Mouse (Mus musculus) lung, adult 18-20 months (tissue): Measurements from ENCODE around the gene Gm49396.

Experiments used
- DNase-seq, 2 experiments: peaks; one replicate each; pipeline ENCODE4 v3.0.0; 2022; ENCODE audit warnings: mixed read lengths in 2 of 2

Gm49396 gene

GRCm38 (mm10) chr7:30588676-30589434 is 25.7 kb downstream of the Gm49396 start, which contains the start of gene Kmt2b:
Gene Kmt2b, minus strand, starts transcription at chr7:30588726.
- DNase-seq: peak; percentile 99

GRCm38 (mm10) chr7:30589435-30590301 is 26.5 kb downstream of the Gm49396 start:
- peak; percentile 86 to 87 for DNase-seq

DNA sequence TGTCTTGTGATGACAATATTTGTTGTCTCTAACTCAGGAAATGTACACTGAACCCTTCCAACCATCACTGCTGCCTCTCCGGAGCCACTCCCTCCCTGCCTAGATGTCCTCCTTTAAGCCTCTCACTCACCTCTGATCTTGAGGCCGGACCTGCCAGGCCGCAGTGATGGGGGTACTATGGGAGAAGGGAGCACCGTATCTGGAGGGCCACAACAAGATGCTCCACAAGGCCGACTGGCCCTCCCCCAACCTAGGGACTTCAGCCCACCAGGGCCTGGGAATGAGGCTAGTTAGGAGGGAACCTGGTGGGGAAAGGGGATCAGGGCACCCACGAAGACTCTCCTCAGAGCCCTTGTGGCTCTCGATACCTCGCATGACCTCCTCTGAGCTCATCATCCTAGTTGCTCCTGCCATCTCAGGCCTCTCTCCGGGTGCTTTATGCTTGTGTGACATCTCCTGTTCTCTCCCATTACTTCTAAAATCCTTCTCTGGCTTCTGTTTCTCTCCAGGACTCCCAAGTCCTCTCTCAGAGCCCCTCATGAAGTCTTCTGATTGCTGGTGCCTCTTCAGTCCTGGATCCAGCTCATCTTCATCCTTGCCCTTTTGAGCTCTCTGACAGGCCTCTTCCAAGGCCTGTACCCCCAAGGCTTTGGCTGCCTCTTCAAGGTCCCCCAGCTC is 27.9 kb downstream of the Gm49396 start:
- DNase-seq: no peak

DNA sequence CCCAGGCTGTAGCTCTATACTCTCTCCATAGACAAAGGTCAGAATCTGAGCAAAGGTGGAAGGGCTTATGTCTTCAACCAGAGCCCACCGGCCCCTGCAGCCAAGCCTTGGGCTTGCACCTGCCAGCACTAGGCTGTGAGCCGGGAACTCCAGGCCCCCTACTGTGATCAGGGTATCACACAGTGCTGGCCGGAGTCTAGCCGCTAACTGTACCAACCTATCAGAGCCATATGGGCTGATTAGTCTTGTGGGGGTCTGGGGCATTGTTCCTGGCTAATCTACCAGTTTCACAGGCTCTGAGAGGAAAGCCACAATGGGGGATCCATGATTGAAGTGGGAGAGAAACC is 28.4 kb downstream of the Gm49396 start:
- no peak for DNase-seq

DNA sequence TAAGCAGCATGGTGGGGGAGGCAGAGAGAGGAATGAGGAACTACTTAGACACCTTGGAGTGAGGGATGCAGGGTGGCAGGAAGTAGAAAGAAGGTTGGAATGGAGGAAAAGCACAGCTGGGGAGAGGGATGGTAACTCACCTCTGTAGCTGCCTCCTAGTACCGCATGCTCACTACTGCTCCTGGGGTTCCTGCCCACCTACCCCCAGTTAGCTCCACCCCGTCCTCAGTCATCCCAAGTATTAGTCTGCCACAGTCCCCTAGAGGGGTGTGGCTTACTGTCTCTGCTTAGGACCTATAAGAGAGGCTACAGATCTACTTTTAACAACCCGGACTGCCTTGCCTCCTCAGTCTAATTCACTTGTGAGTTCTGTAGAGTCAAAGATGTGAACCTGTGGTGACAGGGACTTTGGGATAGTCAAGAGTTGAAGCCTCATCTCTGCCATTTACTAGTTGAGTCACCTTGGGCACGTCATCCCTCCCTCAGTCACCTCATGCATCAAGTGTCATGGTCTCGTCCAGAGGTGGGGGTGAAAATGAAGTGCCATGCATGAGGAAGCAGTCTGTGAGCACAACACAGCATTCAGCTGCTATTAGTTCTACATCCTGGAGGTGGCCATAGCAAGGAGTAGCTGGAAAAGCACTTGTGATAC is 29.8 kb downstream of the Gm49396 start:
- no peak for DNase-seq

DNA sequence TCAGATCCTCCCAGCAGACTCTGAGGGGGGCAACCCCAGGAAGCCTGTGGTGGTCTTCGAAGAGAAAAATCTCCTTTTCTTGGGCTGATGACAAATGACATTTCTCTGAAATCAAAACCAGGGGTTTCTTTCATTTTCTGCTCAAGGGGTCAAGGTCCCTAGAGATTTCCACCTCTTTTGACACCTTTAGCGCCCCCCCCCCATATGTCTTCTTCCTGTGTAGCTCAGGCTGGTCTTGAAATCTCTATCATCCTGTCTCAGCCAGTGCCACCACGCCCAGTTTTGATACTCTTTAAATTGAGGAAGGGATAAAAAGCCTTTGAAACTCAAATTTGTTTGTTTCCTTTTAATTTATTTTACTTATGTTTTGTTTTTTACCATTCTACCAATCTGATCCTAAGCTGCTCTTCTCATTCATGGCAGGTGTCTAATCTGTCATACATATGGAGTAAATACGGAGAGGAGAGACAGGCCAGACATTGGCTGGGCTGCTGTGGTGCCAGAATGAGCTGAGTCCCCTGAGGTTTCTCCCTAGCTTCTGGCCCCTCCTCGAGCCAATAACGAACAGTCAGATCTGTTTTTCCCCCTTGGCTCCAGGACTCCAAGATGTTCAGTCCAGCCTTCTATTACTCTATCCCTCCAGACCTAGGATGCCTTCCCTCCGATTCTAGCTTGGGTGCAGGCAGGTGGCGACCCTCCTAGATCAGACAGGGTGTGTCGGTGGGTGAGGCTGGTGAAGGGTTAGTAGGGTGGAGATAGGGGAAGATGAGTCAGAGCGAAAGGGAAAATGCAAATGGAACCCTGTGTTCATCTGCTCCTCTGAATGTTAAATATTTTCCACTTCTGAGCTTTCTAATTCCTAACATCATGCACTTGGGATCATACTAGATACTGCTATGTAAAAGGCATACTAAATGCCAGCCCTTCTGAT is 30.7 kb downstream of the Gm49396 start:
- DNase-seq: no peak

- DNase-seq: no peak
These were observed 31.4 kb downstream of the Gm49396 start for GRCm38 (mm10) chr7:30594510-30595024.

GRCm38 (mm10) chr7:30596093-30596492 is 32.9 kb downstream of the Gm49396 start:
- no peak for DNase-seq

DNA sequence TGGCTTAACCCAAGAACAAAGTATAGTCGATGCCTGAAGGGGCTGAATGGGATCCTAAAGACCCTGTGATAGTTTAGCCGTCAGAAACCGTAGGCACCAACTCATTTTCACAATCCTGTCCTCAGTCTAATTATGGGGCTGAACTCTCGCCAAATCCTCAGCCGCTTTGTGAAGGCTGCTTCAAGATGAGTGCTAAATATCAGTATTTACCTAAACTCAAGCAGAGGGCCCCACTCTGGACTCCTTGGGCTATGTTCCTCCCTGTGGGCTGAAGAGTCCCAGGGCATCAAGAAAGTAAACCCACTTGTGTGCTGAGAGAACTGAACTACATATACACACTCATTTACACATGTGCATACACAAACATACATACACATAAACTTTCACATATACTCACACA is 33.7 kb downstream of the Gm49396 start:
- DNase-seq: peak; percentile 54 to 61

DNA sequence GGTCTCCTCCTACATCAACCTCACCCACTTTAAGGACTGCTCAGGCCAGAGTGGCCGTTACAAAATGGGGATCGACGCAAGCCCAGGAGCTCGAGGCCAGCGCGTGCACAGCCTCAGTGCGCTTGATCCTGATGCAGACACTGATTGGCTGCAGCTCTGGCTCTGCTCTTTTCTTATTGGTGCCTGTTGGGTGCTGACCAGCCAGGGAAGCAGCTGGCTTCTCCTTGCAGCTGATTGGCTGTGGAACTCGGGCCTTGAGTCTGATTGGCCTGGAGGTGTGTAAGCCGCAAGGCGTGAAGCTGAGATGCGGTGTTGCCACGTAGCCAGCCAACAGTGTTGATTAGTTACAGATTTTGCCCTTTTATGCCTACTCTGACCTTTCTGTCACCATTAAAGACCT is 35.6 kb downstream of the Gm49396 start, which contains the start of gene Zbtb32:
Gene Zbtb32, minus strand, starts transcription at position 124 of the 400 bp plus-strand sequence.
- no peak for DNase-seq

DNA sequence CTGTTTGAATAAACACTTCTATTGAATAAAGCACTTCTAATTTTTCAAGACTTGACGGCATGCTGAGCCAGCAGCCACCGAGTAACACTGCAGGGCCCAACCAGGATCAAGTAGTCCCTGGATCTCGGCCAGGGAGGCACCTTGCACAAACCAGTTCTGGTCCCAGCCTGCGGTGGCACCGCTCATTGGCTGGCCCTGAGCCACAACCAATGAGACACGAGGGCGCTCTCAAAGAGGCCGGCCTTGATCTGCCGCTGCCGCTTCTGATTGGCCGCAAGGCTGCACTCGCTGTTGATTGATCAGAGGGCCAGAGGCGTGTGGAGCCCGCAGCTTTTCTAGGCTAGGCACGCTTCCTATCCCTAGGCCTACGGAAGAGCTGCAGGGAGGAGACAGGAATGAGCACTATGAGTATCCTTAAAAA is 36.8 kb downstream of the Gm49396 start:
- DNase-seq: peak; percentile 98

GRCm38 (mm10) chr7:30600651-30601050 is 37.5 kb downstream of the Gm49396 start:
- peak; percentile 88 to 93 for DNase-seq

DNA sequence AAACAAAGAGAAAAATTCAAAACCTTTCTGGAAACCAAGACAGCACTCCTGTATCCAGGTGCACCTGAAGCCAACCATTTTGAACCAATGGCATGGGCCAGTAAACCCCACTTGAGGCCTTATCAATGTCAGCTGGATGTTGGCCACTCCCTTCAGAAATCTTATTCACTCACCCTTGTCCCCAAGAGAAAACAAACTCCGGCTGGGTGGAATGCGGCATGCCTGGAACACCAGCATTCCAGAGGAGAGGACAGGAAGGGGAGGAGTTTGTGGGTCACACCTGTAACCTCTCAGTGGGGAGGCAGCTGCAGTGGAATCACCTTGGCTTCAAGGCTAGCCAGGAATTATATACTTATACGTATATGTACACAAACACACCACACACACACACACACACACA is 39.4 kb downstream of the Gm49396 start:
- peak; percentile 92 to 94 for DNase-seq

- no peak for DNase-seq
These were observed 41.3 kb downstream of the Gm49396 start for GRCm38 (mm10) chr7:30604424-30604823.

DNA sequence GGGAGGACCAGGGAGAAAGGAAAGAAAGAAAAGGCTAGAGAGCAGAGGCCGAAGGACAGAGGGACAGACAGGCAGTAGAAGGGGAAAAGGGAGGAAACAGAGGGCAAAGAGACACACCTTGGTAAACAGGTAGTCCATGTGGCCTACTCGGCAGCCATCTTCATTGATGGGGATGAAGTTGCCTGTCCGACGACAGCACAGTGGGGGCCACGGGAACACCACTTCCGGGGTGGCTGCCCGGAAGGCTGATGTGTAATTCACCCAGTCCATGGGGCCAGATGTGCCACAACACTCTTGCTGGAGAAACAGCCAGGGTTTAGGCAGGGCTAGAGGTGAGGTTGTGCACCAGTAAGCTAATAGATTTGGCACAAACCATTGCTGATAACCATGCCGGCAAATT is 41.8 kb downstream of the Gm49396 start:
- no peak for DNase-seq

GRCm38 (mm10) chr7:30607706-30608309 is 44.7 kb downstream of the Gm49396 start:
- peak; percentile 73 to 83 for DNase-seq

DNA sequence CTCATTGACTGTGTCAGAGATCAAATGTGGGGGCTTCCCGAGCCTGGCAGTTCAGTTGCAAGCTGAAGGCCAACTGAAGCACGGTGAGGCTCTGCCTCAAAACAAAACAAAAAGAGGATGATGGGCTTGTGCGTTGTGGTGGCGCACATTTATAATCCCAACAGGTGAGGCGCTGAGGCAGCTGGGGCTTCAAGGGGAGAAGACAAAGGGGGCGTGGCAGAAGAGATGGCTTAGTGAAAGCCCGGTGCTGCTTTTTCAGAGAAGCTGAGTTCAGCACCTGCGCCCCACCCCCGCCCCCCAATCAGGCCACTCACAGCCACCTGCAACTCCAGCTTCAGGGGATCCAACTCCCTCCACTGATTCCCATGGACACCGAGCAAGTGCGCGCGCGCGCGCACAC is 45.3 kb downstream of the Gm49396 start:
- no peak for DNase-seq

GRCm38 (mm10) chr7:30610043-30610442 is 46.9 kb downstream of the Gm49396 start:
- no peak for DNase-seq

DNA sequence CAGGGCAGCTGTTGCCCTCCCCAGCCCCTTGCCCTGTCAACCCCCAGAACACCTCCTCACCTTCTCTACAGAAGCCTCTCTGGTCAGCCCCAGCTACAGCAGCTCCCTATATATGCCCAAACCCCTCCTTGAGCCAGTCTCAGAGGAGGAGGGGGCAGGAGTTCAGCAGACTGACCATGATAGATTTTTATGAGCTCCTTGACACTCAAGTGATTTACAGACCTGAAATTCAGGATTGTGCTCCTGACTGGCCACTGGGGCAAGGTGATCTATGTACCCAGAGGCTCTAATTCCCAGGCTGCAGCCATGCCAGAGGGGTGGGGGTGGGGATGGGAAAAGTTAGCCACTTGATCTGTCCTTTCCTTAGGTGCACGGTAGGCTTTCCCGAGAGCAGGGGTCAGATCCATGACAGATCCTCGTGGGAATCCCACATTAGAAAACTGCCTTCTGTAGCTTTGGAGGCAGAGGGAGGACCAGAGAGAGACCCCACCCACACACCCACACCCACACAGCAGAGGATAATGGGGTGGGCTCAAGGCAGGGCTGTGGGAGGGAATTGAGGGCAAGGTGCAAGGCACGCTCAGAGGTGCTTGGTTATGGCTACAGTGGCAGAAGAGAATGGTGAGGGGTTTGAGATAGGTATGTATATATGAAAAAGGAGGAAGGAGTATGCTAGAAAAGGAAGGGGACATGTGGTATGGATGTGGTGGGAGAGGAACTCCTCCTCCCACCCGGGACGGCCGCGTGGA is 49.7 kb downstream of the Gm49396 start, which contains the start of gene Upk1a:
Gene Upk1a, minus strand, starts transcription at position 194 of the 749 bp plus-strand sequence.
- no peak for DNase-seq

- DNase-seq: peak; percentile 62 to 68
These were observed 50.5 kb downstream of the Gm49396 start for GRCm38 (mm10) chr7:30613529-30614112.
